Mouse (Mus musculus): ENCODE data around the gene Ppip5k2.

DNA sequence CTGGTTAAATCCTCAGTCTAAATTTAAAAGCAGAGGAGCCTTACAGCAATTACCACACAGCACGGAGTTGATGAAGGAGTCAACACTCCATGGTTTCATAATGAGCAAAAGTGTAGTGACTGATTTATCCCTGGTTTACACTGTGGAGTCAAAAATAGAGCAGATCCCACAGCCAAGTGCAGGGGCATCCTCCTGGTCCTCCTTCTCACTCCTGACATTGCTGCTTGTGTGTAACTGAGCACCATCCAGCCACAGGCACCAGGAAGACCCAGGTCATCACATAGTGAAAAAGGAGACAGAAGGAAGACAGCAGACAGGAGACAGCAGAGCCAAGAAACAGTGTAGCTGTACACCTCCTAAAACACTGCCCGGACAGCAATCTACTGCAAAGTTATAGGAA is 112.4 kb downstream of the Ppip5k2 start:
- TF ChIP-seq CTCF (IDR thresholded peaks at IDR 0.05; ENCODE audit: borderline replicate concordance, control insufficient read depth, extremely low read depth, insufficient read depth, low read length, poor library complexity) (no peak), POLR2A (IDR thresholded peaks at IDR 0.05; ENCODE audit: control insufficient read depth, extremely low read depth, insufficient read depth, low read length, poor library complexity) (no peak)
